Mouse (Mus musculus): Measurements from ENCODE around the gene Hsd3b7. TPM values are rescaled to one million over a fixed set of nuclear protein-coding genes. Genes with fewer than 3 reads are reported as not detected.

The Hsd3b7 gene
- 1 to 10 TPM; 6.3 to 7.8 TPM for total RNA-seq (2021)
- long read RNA-seq, transcript Hsd3b7-201 (7 exons, 1,828 nt), result major isoform, 5 of 12 reads
- long read RNA-seq, partial matches to known transcripts, result 1 of 12 reads
- long read RNA-seq, other reads (novel, unspliced or antisense), result 2 of 12 reads

- DNase-seq (ENCODE audit: low spot score in 2 of 2), result peak; percentile 86 to 89
Observed at GRCm38 (mm10) chr7:127800435-127801009, at the start of gene Hsd3b7. TSS of gene Hsd3b7 (plus strand) at chr7:127800604.

DNA sequence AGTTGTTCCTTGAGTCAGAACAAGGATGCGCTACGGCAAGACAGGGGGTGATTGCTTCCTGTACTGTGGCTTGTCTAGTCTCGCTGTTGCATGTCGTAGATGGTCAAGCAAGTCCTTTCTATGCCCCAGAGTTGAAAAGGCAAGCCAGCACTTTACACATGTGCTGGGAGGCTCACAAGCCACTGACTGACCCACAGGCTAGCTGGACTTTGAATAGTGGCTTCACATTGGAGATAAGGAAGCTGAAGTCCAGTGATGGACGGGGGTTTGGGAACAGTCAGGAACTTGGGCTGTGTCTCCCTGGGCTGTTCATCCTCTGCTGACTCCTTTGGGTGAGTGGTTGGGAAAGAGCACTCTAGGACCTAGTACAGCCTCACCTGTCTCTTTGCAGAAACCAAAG is 48.8 kb upstream of the Hsd3b7 start:
- DNase-seq (ENCODE audit: low spot score in 2 of 2), result no peak

GRCm38 (mm10) chr7:127752069-127752468 is 48.3 kb upstream of the Hsd3b7 start:
- DNase-seq (ENCODE audit: low spot score in 2 of 2), result no peak

GRCm38 (mm10) chr7:127753158-127753557 is 47.2 kb upstream of the Hsd3b7 start:
- DNase-seq (ENCODE audit: low spot score in 2 of 2), result no peak

DNA sequence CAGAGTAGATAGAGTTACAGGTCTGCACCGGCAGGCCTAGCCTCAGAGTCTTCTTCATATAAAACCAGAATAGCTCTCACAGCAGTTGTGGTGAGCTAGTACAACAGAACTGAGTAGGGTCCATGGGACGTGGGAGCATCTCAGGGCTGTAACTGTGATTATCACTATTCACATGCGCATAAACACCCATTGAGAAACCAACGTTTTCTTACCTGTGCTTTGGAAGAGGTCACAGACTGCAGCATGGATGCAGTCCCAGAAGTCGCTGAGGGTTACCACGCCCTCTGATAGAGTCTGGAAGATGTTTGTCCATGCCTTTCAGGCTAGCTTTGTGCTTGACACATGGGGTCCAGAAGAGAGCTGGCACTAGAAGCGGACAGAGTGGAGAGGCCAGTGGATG is 46.7 kb upstream of the Hsd3b7 start:
- no peak for DNase-seq (ENCODE audit: low spot score in 2 of 2)

DNA sequence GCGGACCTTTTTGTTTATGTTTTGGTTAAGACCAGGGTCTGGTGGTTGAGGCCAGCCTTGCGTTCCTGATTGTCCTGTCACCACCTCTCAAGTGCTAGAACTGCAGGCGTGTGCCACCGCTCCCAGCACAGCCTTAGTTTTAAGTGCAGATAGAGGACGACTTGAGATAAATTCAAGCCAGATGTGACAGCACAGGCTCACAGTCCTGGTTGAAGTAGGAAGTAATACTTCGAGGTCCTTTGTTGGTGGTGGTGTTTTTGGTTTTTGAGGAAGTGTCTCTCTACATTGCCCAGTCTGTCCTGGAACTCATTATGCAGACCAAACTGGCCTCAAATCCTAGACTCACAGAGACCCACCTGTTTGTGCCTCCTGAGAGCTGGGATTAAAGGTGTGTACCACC is 40.7 kb upstream of the Hsd3b7 start:
- DNase-seq (ENCODE audit: low spot score in 2 of 2), result no peak

DNA sequence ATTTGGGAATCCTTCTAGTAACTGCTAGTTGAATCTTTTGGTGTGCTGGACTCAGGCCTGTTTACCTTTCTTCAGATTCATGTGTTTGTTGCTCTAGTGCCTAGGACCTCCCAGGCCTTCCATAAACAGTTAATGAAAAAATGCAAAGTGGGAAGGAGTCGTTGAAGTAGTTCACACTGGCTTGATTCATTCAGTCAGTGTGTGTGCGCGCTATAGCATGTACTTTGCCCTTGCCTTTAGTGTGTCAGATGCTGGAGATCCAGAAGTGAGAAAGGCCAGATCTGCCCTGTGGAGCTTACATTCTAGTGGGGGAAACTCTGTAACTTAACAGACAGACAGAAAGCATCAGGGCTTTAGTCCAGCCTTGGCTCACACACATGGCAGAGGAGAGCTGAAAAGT is 39.9 kb upstream of the Hsd3b7 start:
- DNase-seq (ENCODE audit: low spot score in 2 of 2), result no peak

DNA sequence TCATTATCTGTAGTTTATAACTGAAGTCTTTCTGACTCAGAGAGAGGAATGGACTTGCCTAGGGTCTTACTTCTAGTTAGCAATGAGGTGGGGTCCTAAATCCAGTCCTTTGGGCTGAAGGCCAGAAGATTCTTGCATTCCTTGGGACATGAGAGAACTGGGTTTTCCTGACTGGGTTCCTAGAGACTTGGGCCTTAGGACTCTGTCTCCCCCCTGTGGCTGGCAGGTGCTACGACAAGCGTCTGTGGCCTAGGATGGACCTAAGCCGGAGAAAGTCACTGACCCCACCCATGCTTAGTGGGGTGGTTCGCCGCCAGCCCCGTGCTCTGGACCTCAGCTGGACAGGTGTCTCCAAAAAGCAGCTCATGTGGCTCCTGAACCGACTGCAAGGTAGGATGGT is 39.4 kb upstream of the Hsd3b7 start:
- peak in 1 of 2 experiments; percentile 63 for DNase-seq (ENCODE audit: low spot score in 2 of 2)

DNA sequence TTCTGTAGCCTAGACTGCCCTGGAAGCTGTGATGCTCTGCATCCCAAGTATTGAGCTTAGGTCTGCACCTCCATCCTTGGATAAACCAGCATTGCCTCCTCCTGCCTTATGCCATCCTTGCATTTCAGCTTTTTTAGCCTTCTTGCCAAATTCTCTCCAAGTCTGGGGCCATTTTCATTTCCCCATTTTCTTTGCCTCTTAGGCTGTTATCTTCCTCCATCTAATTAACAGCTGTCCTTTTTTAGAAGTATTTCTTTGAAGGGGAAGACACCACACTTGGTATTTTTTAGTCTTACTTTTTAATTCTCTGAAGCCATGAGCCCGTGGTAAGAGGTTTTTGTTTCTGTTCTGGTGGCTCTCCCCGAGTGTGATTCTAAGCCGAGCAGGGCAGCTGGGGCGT is 36.8 kb upstream of the Hsd3b7 start:
- no peak for DNase-seq (ENCODE audit: low spot score in 2 of 2)

GRCm38 (mm10) chr7:127765756-127766155 is 34.6 kb upstream of the Hsd3b7 start:
- no peak for DNase-seq (ENCODE audit: low spot score in 2 of 2)

DNA sequence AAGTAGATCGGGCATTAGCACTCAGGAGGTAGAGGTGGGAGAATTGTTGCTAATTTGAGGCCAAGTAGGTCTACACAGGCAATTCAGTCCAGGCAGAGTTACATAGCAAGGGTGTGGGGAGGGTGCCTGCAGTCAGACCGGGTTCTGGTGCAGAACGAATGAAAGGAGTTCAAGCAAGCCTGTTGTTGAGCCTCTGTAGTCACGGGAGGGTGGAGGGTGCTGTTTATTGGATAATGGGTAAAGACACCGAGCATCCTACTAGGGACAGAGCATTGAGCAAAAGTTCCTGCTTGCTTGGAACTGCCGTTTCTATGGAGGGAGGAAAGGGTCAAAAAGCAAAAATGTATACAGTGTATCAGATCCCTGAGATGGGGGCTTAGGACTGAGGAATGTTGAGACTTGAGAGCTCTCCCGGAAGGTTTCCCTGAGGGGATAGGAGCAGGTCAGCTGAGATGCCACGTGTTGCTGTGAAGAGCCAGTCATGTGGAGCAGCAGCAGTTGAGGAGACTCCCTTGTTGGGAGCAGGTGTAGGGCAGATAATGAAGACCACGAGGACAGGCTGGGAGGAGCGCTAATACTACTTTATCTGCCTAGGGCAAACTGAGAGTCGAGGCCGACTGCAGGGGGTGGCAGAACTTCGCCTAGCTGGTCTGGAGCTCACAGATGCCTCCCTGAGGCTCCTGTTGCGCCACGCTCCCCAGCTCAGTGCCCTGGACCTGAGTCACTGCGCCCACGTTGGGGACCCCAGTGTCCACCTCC is 33.4 kb upstream of the Hsd3b7 start:
- no peak for DNase-seq (ENCODE audit: low spot score in 2 of 2)

DNA sequence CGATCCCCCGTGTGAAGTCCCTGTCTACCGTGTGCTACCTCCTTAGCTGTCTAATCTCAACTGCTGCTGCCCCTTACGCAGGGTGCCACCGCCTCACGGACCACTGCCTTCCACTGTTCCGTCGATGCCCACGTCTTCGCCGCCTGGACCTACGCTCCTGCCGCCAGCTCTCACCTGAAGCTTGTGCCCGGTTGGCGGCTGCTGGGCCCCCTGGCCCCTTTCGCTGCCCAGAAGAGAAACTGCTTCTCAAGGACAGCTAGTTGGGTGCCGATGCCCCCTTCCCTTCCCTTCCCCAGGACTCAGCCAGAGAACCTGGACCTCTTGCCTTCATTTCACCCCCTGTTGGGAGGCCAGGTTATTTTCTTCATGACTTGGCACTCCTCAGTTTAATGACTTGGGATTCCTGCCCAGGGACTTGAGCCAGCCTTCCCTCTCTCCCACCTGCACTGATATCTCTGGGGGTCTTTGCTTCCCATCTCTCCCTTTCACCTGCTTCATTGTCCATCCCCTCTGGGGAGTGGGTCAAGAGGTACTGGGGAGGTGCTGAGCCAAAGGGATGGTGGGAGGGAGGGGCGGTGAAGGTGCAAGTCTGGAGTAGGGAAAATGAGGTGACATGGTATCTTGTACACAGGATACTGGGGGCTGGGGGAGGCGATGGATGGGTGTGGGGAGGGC is 32.6 kb upstream of the Hsd3b7 start:
- DNase-seq (ENCODE audit: low spot score in 2 of 2), result no peak

DNA sequence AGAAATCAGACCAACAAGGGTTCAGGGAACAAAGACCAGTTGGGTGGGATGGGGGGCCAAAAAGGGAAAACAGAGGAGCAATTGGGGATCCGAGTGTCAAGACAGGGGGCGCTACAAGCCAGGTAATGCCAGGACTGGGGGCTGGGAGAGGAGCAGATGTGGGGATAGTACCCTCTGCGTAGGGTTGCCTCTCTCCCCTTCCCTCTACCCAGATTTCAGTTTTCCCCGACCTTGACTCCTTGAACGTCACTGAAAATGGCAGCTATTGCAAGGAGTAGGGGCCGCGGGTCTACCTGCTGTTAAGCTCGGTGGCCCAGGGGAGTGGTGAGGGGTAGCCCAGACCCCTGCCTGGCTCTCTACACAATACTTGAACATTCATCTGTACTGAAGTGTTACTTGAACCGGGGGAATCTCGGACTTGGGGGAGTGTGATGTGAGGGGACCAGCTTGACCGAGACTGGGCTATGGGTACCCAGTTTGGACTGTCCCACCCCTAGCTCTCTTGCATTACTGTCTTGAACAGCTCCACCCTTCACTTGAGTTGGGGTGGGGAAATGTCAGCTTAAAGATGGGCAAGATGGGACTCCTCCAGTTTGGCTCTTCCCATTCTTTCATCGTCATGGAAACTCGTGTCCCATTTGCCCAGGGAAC is 31.9 kb upstream of the Hsd3b7 start:
- no peak for DNase-seq (ENCODE audit: low spot score in 2 of 2)

GRCm38 (mm10) chr7:127768997-127769593 is 31.3 kb upstream of the Hsd3b7 start:
- peak; percentile 96 to 99 for DNase-seq (ENCODE audit: low spot score in 2 of 2)

DNA sequence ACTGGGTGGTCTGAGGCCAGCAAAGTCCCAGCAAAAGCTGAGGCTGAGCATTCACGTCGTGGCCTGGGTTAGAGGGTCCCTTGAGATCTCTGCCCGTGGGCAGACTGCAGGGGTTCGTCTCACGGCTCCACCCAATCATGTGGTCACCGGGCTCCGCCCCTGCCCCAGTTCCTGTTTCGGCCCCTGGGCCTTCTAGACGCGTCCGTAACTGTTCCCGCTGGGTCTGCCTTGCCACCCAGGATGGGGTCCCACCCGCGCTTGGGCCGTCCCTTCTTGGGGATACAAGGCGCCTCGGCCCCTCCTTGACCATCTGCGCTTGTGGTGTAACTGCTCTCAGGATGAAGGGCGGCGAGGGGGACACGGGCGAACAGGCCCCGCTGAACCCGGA is 30.8 kb upstream of the Hsd3b7 start, which contains the start of gene Orai3:
TSS of gene Orai3 (plus strand) at position 165 of the 388 bp plus-strand sequence.
- DNase-seq (ENCODE audit: low spot score in 2 of 2), result peak; percentile 82 to 83

GRCm38 (mm10) chr7:127770039-127770905 is 30.1 kb upstream of the Hsd3b7 start:
- no peak for DNase-seq (ENCODE audit: low spot score in 2 of 2)

GRCm38 (mm10) chr7:127771262-127771661 is 29.1 kb upstream of the Hsd3b7 start:
- DNase-seq (ENCODE audit: low spot score in 2 of 2), result peak; percentile 66 to 81

GRCm38 (mm10) chr7:127772080-127772479 is 28.3 kb upstream of the Hsd3b7 start:
- DNase-seq (ENCODE audit: low spot score in 2 of 2), result no peak

DNA sequence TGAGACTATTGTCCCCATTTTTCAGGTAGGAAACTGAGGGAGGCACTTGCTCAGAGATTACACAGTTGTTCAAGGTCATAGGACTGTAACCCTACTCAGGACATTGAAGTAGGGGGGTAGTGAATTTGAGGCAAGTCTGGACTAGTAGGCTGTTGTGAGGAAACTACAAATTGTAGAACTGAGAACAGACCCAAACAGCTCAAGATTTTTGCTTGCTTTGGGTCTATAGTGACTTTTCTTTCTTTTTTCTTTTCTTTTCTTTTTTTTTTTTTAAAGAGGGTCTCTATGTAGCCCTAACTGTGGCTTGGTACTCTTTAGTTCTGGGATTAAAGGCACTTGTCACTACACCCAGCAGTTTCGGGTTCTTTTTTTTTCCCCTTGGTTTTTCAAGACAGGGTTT is 27.8 kb upstream of the Hsd3b7 start:
- no peak for DNase-seq (ENCODE audit: low spot score in 2 of 2)

All from layer of hippocampus, adult 18-20 months (tissue).